Mouse (Mus musculus) embryonic facial prominence, embryonic 15.5 days (tissue): ENCODE results near the gene Spint1. TPM values are rescaled to one million over a fixed set of nuclear protein-coding genes. Genes with fewer than 3 reads are reported as not detected.

Source experiments
- ATAC-seq: fragments of 200-750 bp; cut with Nextera tagmentation; 2 replicates; pipeline ENCODE4 v1.8.0; 2017; ENCODE audit warnings: low read depth, moderate TSS enrichment; ENCODE audit not compliant: insufficient number of reproducible peaks, low FRiP score, low TSS enrichment
- H3K27ac ChIP-seq: fragments of 300-500 bp; sonication (generic); replicated peaks from 2 replicates; pipeline ENCODE4 v1.5.1; 2015; ENCODE audit warnings: mild to moderate bottlenecking, inconsistent platforms
- H3K27me3 ChIP-seq: fragments of 300-500 bp; sonication (generic); 2 replicates; pipeline ENCODE4 v1.6.1; 2015; ENCODE audit warnings: inconsistent platforms
- H3K36me3 ChIP-seq: fragments of 300-500 bp; sonication (generic); 2 replicates; pipeline ENCODE4 v1.6.1; 2015; ENCODE audit warnings: mild to moderate bottlenecking, inconsistent platforms
- H3K4me1 ChIP-seq: fragments of 300-500 bp; sonication (generic); 2 replicates; pipeline ENCODE4 v1.6.1; 2015; ENCODE audit warnings: inconsistent platforms
- H3K4me2 ChIP-seq: fragments of 300-500 bp; sonication (generic); replicated peaks from 2 replicates; pipeline ENCODE4 v1.6.1; 2015; ENCODE audit warnings: mild to moderate bottlenecking, inconsistent platforms
- H3K4me3 ChIP-seq: fragments of 300-500 bp; sonication (generic); replicated peaks from 2 replicates; pipeline ENCODE4 v1.5.1; 2015; ENCODE audit warnings: mild to moderate bottlenecking, inconsistent platforms
- H3K9ac ChIP-seq: fragments of 300-500 bp; sonication (generic); 2 replicates; pipeline ENCODE4 v1.6.1; 2015; ENCODE audit warnings: inconsistent platforms
- H3K9me3 ChIP-seq: fragments of 300-500 bp; sonication (generic); replicated peaks from 2 replicates; pipeline ENCODE4 v1.6.1; 2016; ENCODE audit warnings: inconsistent platforms
- WGBS: fragments of 180-500 bp; shearing (Covaris S2); methylation state at CpG from one replicate; pipeline ENCODE4 v1.1.7; 2015; 5-methylcytosine and 5-hydroxymethylcytosine counted together
- polyA plus RNA-seq: library from polyadenylated mRNA; unstranded; fragments of >200 nt; fragmentation: Nextera tagmentation; extraction: Ambion mirVana; gene quantifications from 2 replicates; pipeline ENCODE4 v1.2.1, GENCODE M21; 2015

The Spint1 gene
- polyA plus RNA-seq, 1 experiment from 2014 or later: 33.0 TPM

DNA sequence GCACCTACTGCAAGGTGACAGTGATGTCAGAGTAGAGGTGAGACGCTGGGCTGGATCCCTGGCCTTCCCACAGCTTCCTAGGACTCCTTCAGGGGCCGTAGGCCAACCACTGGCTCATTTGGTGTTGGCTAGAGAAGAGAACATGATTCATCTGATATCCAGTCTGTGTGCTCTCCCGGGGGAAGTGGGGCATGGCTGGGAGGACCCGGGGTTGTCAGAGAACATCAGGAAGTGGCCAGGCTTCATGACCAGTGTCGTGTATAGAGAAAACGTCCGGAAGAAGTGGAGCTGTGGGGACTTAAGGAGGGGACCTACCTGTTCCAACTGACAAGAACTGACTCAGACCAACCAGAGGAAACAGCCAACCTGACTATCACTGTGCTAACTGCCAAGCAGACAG is 8.1 kb downstream of the Spint1 start:
- 80% methylated on average over 7 of the region's 7 CpGs for WGBS

DNA sequence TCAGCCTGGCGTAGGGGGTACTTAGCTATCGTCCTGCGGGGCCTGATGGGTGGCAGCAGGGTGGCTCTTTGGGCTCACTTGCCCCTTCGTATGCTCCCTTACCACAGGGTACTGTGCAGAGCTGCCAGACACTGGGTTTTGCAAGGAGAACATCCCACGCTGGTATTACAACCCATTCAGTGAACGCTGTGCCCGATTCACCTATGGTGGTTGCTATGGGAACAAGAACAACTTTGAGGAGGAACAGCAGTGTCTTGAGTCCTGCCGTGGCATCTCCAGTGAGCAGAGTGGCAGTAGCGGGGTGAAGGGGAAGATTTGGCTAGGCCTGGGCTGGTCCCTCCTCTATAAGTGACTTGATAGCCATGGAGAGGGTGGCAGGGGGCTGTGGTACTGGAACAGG is 10.7 kb downstream of the Spint1 start:
- H3K9ac ChIP-seq: no peak overlapping the region
- ATAC-seq: no peak
- H3K4me2 ChIP-seq: no peak overlapping the region
- 84% methylated on average over 9 of the region's 9 CpGs for WGBS
- no peaks in the 10 kb centered on the region for H3K36me3 ChIP-seq
- H3K27ac ChIP-seq: no peak overlapping the region
- no peaks in the 10 kb centered on the region for H3K9me3 ChIP-seq
- no peak overlapping the region for H3K4me3 ChIP-seq
- no peaks in the 10 kb centered on the region for H3K4me1 ChIP-seq
- no peaks in the 10 kb centered on the region for H3K27me3 ChIP-seq

More for the DNA sequence above, 8.1 kb downstream of the Spint1 start:
- Histone ChIP-seq H3K27ac (no peak overlapping the region), H3K4me2 (no peak overlapping the region), H3K36me3 (no peaks in the 10 kb centered on the region), H3K9me3 (no peaks in the 10 kb centered on the region), H3K9ac (no peak overlapping the region), H3K4me3 (no peak overlapping the region), H3K27me3 (0 out of 2 replicates have a peak, but pooled peaks cover 4% of the 10 kb centered on the region), H3K4me1 (no peaks in the 10 kb centered on the region)
- no peak for ATAC-seq

DNA sequence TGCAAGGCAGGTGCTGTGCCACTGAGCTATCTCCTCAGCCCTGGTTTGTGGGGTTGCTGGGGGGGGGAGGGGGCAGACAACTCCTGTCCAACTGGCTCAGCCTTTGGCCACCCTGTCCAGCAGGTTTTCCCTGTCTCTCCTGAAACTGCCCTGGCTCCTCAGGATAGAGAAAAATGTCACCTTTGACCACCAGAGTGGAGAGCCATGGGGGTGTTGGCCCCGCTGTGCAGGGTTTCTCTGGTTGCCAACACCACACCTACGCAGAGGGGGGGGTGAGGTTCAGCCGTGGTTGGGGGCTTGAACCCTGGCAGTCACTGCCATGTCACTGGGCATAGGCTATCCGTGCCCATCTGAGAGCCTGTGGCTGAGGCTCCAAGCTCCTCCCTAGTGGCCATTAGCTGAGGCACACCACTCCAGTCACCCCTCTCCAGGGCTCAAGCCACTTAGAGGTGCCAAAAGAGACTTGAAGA is 12.5 kb downstream of the Spint1 start:
- ATAC-seq: no peak
- Histone ChIP-seq H3K36me3 (no peaks in the 10 kb centered on the region), H3K4me2 (no peak overlapping the region), H3K9me3 (no peaks in the 10 kb centered on the region), H3K9ac (no peak overlapping the region), H3K4me3 (no peak overlapping the region), H3K4me1 (no peaks in the 10 kb centered on the region), H3K27me3 (0 out of 2 replicates have a peak, but pooled peaks cover 8% of the 10 kb centered on the region), H3K27ac (no peak overlapping the region)
- 71% methylated on average over 4 of the region's 4 CpGs for WGBS

DNA sequence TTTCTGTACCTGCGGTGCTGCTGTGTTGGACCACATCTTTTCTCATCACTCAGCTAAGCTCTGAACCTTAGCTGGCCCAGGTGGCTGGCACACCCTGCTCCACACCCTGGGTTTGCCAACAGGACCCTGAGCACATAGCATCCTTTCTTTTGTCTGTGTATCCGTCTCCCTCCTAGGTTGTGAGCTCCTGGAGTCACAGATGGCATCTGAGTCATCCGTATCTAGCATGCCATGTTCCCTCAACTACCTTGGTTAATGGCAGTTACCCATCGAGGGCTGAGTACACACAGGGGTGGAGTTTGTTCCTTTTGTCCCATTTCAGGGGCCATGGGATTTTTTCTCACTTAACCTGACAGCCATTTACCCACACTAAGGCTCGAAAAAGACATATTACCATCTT is 13.2 kb downstream of the Spint1 start:
- 61% methylated on average over 5 of the region's 5 CpGs for WGBS

DNA sequence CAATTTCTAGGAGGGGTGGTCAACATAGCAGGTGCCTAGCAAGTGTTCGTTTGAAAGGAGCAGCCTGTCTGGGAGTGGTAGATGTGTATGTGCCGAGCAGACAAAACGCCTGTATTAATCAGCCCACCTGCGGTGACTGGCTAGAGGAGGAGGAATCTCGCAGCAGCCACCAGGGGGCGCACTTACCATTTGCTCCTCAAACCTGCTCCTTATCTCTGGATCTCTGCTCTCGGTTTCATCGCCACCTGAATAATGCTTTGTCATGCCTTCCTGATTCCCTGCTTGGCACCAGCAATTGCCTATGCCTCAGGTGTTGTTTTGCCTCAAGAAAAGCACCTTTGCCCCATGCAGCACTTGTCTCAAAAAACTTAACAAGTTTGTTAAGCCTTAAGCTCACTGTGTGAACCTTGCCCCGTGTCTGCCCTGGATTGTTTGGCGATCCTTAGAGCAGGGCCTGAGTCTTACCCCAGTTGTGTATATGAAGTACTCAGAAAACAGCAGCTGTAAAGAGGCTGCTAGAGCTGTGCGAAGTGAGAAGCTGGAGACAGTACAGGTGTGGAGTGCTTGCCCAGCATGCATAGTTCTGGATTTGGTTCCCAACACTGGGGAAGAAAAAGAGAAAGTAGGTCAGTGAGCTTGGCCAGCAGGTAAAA is 13.8 kb downstream of the Spint1 start:
- peaks cover 17% of the 10 kb centered on the region for H3K27me3 ChIP-seq
- H3K4me2 ChIP-seq: peak overlapping the region; percentile 13; the same call in 1 of the 2 replicates
- no peak overlapping the region for H3K9ac ChIP-seq
- H3K27ac ChIP-seq: no peak overlapping the region
- no peaks in the 10 kb centered on the region for H3K4me1 ChIP-seq
- H3K4me3 ChIP-seq: no peak overlapping the region
- no peaks in the 10 kb centered on the region for H3K36me3 ChIP-seq
- WGBS: 17% methylated on average over 11 of the region's 11 CpGs
- H3K9me3 ChIP-seq: no peaks in the 10 kb centered on the region
- no peak for ATAC-seq

More for the DNA sequence above, 13.2 kb downstream of the Spint1 start:
- no peak for ATAC-seq
- no peak overlapping the region for H3K27ac ChIP-seq
- H3K4me1 ChIP-seq: no peaks in the 10 kb centered on the region
- H3K9ac ChIP-seq: no peak overlapping the region
- no peak overlapping the region for H3K4me3 ChIP-seq
- H3K27me3 ChIP-seq: peaks cover 15% of the 10 kb centered on the region
- H3K9me3 ChIP-seq: no peaks in the 10 kb centered on the region
- no peaks in the 10 kb centered on the region for H3K36me3 ChIP-seq
- no peak overlapping the region for H3K4me2 ChIP-seq

DNA sequence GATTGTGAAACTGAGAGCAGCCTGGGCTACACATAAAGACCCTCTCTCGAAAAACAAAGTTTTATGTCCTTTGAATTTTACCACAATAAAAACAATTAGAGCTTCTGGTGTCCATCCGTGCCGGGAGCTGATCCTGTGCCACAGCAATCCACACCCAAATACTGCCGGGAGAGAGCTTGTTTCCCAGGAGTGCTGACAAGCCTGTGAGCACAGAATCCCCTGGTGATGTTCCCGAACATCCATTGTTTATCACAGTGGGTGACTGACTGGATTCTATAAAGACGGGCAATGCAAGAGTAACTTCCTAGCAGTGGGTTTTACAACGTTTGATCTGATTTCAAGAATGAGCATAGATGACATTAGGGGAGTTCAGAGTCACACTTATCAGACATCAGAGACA is 17.8 kb downstream of the Spint1 start:
- Histone ChIP-seq H3K4me2 (no peak overlapping the region), H3K4me3 (no peak overlapping the region), H3K9ac (no peak overlapping the region), H3K9me3 (no peaks in the 10 kb centered on the region), H3K27ac (no peak overlapping the region), H3K36me3 (no peaks in the 10 kb centered on the region), H3K27me3 (peaks cover 17% of the 10 kb centered on the region), H3K4me1 (no peaks in the 10 kb centered on the region)
- WGBS: 16% methylated on average over 7 of the region's 7 CpGs
- no peak for ATAC-seq

DNA sequence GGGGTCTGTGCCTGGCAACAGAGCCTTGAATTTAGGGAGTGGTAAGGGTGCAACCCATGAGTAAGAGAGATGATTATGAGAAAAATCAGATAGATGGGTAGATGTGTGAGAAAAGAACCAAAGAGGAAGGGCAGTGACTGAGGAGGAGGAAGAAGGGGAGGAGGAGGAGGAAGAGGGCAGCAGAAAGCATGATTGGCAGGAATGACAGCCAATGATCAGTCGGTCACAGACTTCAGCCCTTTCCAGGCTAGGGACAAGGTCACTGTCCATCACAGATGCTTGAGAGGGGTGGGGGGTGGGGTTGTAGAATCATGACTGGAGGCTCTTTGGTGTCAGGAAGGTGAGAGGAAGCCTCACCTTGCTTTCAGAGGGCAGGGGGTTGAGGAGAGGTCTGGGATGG is 23.4 kb downstream of the Spint1 start:
- Histone ChIP-seq H3K27ac (no peak overlapping the region), H3K36me3 (no peaks in the 10 kb centered on the region), H3K4me3 (no peak overlapping the region), H3K9me3 (no peaks in the 10 kb centered on the region), H3K4me2 (no peak overlapping the region), H3K27me3 (peaks cover under 1% of the 10 kb centered on the region), H3K9ac (no peak overlapping the region), H3K4me1 (peaks cover 8% of the 10 kb centered on the region)
- 63% methylated on average over 1 of the region's 1 CpGs for WGBS
- ATAC-seq: no peak

DNA sequence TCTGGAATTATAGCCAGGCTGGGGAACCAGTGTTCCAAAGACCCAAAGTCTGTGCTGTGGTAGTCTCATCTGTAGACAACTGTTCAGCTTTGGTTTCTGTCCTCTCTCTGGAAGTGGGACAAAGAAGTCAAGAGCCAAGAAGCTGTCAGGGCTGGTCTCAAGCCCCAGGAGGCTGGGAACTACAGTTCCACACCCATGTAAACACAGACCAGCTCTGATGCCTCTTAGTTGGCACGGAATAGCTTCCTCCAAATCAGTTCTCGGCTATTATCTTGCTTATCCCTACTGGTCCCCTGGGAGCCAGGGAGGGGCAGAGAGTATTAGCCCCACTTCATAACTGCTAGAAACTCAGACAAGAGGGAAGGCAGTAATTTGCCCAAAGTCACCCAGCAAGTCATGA is 24.2 kb downstream of the Spint1 start:
- no peak overlapping the region for H3K4me2 ChIP-seq
- H3K9me3 ChIP-seq: no peaks in the 10 kb centered on the region
- no peak for ATAC-seq
- no peaks in the 10 kb centered on the region for H3K27me3 ChIP-seq
- no peaks in the 10 kb centered on the region for H3K36me3 ChIP-seq
- no peak overlapping the region for H3K4me3 ChIP-seq
- H3K9ac ChIP-seq: no peak overlapping the region
- 33% methylated on average over 2 of the region's 2 CpGs for WGBS
- H3K27ac ChIP-seq: no peak overlapping the region
- peaks cover 8% of the 10 kb centered on the region for H3K4me1 ChIP-seq

DNA sequence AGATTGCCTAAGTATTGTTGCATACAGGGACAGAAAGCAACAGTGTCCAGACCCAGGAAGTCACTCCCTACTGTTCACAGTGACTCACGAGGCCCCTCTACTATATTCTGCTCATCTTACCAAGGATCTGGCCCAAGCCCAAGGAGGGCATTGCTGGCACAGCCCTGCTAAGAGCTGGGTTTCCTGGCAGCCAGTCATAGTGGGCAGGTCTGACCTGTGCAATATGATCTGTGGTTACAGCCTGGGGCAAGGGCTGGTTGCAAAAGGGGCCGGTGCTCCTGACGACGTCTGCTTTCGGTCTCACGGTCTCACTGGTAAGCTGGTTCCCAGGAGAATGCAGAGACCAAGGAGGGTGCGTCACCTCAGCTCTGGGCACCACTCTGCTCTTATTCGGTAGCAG is 25.8 kb downstream of the Spint1 start:
- peak; percentile 85 for ATAC-seq
- 6% methylated on average over 8 of the region's 8 CpGs for WGBS
- no peaks in the 10 kb centered on the region for H3K36me3 ChIP-seq
- peak overlapping the region; percentile 36; the same call in 1 of the 2 replicates for H3K27ac ChIP-seq
- peaks cover 8% of the 10 kb centered on the region for H3K4me1 ChIP-seq
- no peaks in the 10 kb centered on the region for H3K9me3 ChIP-seq
- peak overlapping the region; percentile 24 for H3K4me2 ChIP-seq
- no peaks in the 10 kb centered on the region for H3K27me3 ChIP-seq
- H3K4me3 ChIP-seq: no peak overlapping the region
- H3K9ac ChIP-seq: no peak overlapping the region

DNA sequence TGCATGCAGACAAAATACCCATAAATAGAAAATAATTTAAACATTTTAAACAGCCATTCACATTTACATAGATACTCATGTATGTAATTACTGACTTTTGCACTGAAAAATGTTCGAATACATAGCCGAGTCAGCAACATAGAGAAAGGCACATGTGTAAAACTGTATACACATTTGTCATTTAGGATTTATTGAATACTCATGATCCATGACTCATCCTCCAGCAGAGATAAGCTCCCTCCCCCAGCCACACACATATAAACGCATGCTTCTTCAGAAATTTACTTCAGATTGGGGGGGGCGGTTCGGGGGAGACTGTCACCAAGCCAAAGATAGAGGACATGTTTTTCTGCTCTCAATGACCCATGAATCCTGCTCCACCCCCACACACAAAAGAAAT is 26.7 kb downstream of the Spint1 start:
- ATAC-seq: no peak
- Histone ChIP-seq H3K9me3 (no peaks in the 10 kb centered on the region), H3K27ac (peak overlapping the region; percentile 36), H3K4me2 (no peak overlapping the region), H3K27me3 (no peaks in the 10 kb centered on the region), H3K4me1 (peaks cover 8% of the 10 kb centered on the region), H3K4me3 (no peak overlapping the region), H3K36me3 (no peaks in the 10 kb centered on the region), H3K9ac (no peak overlapping the region)
- WGBS: 71% methylated on average over 5 of the region's 5 CpGs

DNA sequence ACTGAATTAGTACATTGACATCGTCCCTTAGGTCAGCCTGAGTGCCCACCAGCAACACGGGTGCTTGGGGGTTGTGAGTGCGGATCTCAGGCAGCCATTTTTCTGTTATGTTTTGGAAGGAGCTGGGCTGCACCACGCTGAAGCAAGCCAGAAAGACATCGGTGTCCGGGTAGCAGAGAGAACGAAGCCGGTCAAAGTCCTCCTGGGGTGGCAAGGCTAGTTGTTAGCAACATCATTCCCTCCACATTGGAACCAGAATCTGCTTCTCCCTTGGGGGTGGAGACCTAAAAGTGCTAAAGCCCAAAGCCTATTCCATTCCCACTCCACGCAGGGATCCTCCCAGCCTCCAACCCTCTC is 33.1 kb downstream of the Spint1 start:
- Histone ChIP-seq H3K4me3 (peak overlapping the region; percentile 62), H3K27ac (no peak overlapping the region), H3K9ac (no peak overlapping the region), H3K36me3 (no peaks in the 10 kb centered on the region), H3K27me3 (peaks cover 6% of the 10 kb centered on the region), H3K9me3 (no peaks in the 10 kb centered on the region), H3K4me1 (peaks cover 9% of the 10 kb centered on the region), H3K4me2 (peak overlapping the region; percentile 99)
- 49% methylated on average over 9 of the region's 9 CpGs for WGBS
- ATAC-seq: no peak
